ENCODE assay signal across 7 mouse cellular contexts in genomic region chr19:46152127-46152803, GRCm38 (mm10). TPM values are rescaled to one million over a fixed set of nuclear protein-coding genes. Genes with fewer than 3 reads are reported as not detected.
DNase-seq lines count a peak whose midpoint lies in the region; ATAC-seq lines count a peak whose summit lies in the region.

Gene Gbf1 (plus strand): TSS chr19:46152509.

- peak; percentile 98 for ATAC-seq in embryonic facial prominence, embryonic 12.5 days (ENCODE audit: insufficient number of reproducible peaks, insufficient read depth, low FRiP score, low TSS enrichment)
- peak; percentile 92 for ATAC-seq in limb, embryonic 11.5 days (ENCODE audit: insufficient number of reproducible peaks, low FRiP score, low TSS enrichment, low read depth)
- peak; percentile 98 for ATAC-seq in midbrain, embryonic 14.5 days (ENCODE audit: low FRiP score, low TSS enrichment)

- no peaks in the 10 kb centered on the region for H3K9me3 ChIP-seq in embryonic facial prominence, embryonic 12.5 days
- H3K9me3 ChIP-seq in limb, embryonic 11.5 days (ENCODE audit: control insufficient read depth, low read length) = no peaks in the 10 kb centered on the region
- no peaks in the 10 kb centered on the region for H3K9me3 ChIP-seq in midbrain, embryonic 14.5 days (ENCODE audit: control insufficient read depth, low read length)

- H3K9ac ChIP-seq in embryonic facial prominence, embryonic 12.5 days = peak within 1 kb of the TSS; percentile 70
- peak within 1 kb of the TSS; percentile 56 for H3K9ac ChIP-seq in limb, embryonic 11.5 days (ENCODE audit: low read length)
- peak within 1 kb of the TSS; percentile 77 for H3K9ac ChIP-seq in midbrain, embryonic 14.5 days (replicated peaks; ENCODE audit: low read length)

- H3K27ac ChIP-seq in embryonic facial prominence, embryonic 12.5 days = 0 out of 2 replicates have a peak within 1 kb of the TSS, but pooled peaks have one; percentile 37
- H3K27ac ChIP-seq in limb, embryonic 11.5 days (replicated peaks; ENCODE audit: low read depth, low read length) = no peak within 1 kb of the TSS
- peak within 1 kb of the TSS; percentile 81 for H3K27ac ChIP-seq in midbrain, embryonic 14.5 days (replicated peaks; ENCODE audit: low read depth, low read length)

- peak within 1 kb of the TSS; percentile 89 for H3K4me2 ChIP-seq in embryonic facial prominence, embryonic 12.5 days (replicated peaks)
- H3K4me2 ChIP-seq in limb, embryonic 11.5 days (ENCODE audit: low read depth, severe bottlenecking) = peak within 1 kb of the TSS; percentile 76
- H3K4me2 ChIP-seq in midbrain, embryonic 14.5 days (ENCODE audit: low read length) = peak within 1 kb of the TSS; percentile 90

- H3K4me3 ChIP-seq in embryonic facial prominence, embryonic 12.5 days = peak within 1 kb of the TSS; percentile 76
- H3K4me3 ChIP-seq in limb, embryonic 11.5 days (ENCODE audit: low read depth, low read length) = peak within 1 kb of the TSS; percentile 77
- H3K4me3 ChIP-seq in midbrain, embryonic 14.5 days (replicated peaks; ENCODE audit: low read depth, low read length) = peak within 1 kb of the TSS; percentile 87

- peaks cover 34% of the 10 kb centered on the region for H3K27me3 ChIP-seq in embryonic facial prominence, embryonic 12.5 days
- H3K27me3 ChIP-seq in limb, embryonic 11.5 days (ENCODE audit: control insufficient read depth, insufficient read depth, low read length) = peaks cover 28% of the 10 kb centered on the region
- H3K27me3 ChIP-seq in midbrain, embryonic 14.5 days (ENCODE audit: control insufficient read depth, insufficient read depth, low read length) = peaks cover 36% of the 10 kb centered on the region

- peaks cover 32% of the 10 kb centered on the region for H3K4me1 ChIP-seq in embryonic facial prominence, embryonic 12.5 days
- H3K4me1 ChIP-seq in limb, embryonic 11.5 days (ENCODE audit: control insufficient read depth, insufficient read depth, low read length) = peaks cover 20% of the 10 kb centered on the region
- H3K4me1 ChIP-seq in midbrain, embryonic 14.5 days (ENCODE audit: control insufficient read depth, insufficient read depth, low read length) = peaks cover 32% of the 10 kb centered on the region

- no peaks in the 10 kb centered on the region for H3K36me3 ChIP-seq in embryonic facial prominence, embryonic 12.5 days
- no peaks in the 10 kb centered on the region for H3K36me3 ChIP-seq in limb, embryonic 11.5 days (ENCODE audit: control insufficient read depth, insufficient read depth, low read length)
- H3K36me3 ChIP-seq in midbrain, embryonic 14.5 days (ENCODE audit: control insufficient read depth, insufficient read depth, low read length) = no peaks in the 10 kb centered on the region

- DNase-seq in adrenal gland, postnatal 25 days = peak; percentile 87
- DNase-seq in heart, adult 11 months = peak; percentile 100
- DNase-seq in kidney, adult 18-20 months = peak; percentile 95
- peak; percentile 90 for DNase-seq in limb, embryonic 11.5 days (ENCODE audit: low spot score)
- peak; percentile 97 for DNase-seq in midbrain, embryonic 14.5 days
- DNase-seq in spleen, adult 18-20 months = peak; percentile 82 to 85

- WGBS in embryonic facial prominence, embryonic 12.5 days = under 1% methylated on average over 37 of the region's 37 CpGs
- under 1% methylated on average over 37 of the region's 37 CpGs for WGBS in limb, embryonic 11.5 days
- WGBS in midbrain, embryonic 14.5 days = under 1% methylated on average over 37 of the region's 37 CpGs

RNA-seq across cellular contexts. Expression of gene Gbf1, which starts in this region (rescaled TPM):
- 76.8 and 97.2 TPM in 2 replicates for total RNA-seq in adrenal gland, postnatal 25 days (2021)
- polyA plus RNA-seq in embryonic facial prominence, embryonic 12.5 days (2016; fragmentation: Nextera tagmentation; extraction: Ambion mirVana) = 70.1 and 70.9 TPM in 2 replicates
- 35.0 and 37.8 TPM in 2 replicates for polyA plus RNA-seq in limb, embryonic 11.5 days (2014; fragmentation: Nextera tagmentation; extraction: Ambion mirVana)
- polyA plus RNA-seq in midbrain, embryonic 14.5 days (2014; fragmentation: Nextera tagmentation; extraction: Ambion mirVana) = 55.2 and 71.8 TPM in 2 replicates
